Mouse (Mus musculus): ENCODE results near the gene Gm5148. TPM values are rescaled to one million over a fixed set of nuclear protein-coding genes. Genes with fewer than 3 reads are reported as not detected.

Gm5148 gene
- total RNA-seq, 1 experiment from 2014 or later = 0.46 TPM

GRCm38 (mm10) chr3:37687158-37687980 is 36.9 kb downstream of the Gm5148 start:
- peak; percentile 51 for DNase-seq

GRCm38 (mm10) chr3:37686751-37687150 is 37.5 kb downstream of the Gm5148 start:
- DNase-seq = no peak

- no peak for DNase-seq
Measured at GRCm38 (mm10) chr3:37686219-37686618, 38.1 kb downstream of the Gm5148 start.

GRCm38 (mm10) chr3:37676291-37676690 is 48.0 kb downstream of the Gm5148 start:
- DNase-seq = no peak

- DNase-seq = no peak
Measured at GRCm38 (mm10) chr3:37675056-37675525, 49.2 kb downstream of the Gm5148 start.

GRCm38 (mm10) chr3:37673513-37674261 is 50.6 kb downstream of the Gm5148 start:
- no peak for DNase-seq

GRCm38 (mm10) chr3:37672266-37673040 is 51.8 kb downstream of the Gm5148 start:
- DNase-seq = no peak

GRCm38 (mm10) chr3:37669100-37669499 is 55.2 kb downstream of the Gm5148 start:
- no peak for DNase-seq

GRCm38 (mm10) chr3:37668652-37669051 is 55.6 kb downstream of the Gm5148 start:
- no peak for DNase-seq

GRCm38 (mm10) chr3:37667736-37668135 is 56.6 kb downstream of the Gm5148 start:
- DNase-seq = no peak

- no peak for DNase-seq
Measured at GRCm38 (mm10) chr3:37667119-37667467, 57.2 kb downstream of the Gm5148 start.

GRCm38 (mm10) chr3:37666291-37667118 is 57.8 kb downstream of the Gm5148 start:
- DNase-seq = no peak

Other genes with a start within 250 kb of the Gm5148 start
- gene Spry1, start 84.5 kb downstream of the Gm5148 start, total RNA-seq (2021) = 19.8 and 20.7 TPM in 2 replicates

All from adrenal gland, postnatal 25 days (tissue).